Mouse (Mus musculus): ENCODE data around the gene Vat1. TPM values are rescaled to one million over a fixed set of nuclear protein-coding genes. Genes with fewer than 3 reads are reported as not detected.

The Vat1 gene
- total RNA-seq, 4 experiments from 2014 or later = 27.9 to 42.8 (median 34.9) TPM

Small RNA genes within 50 kb of the gene (microRNA-seq; reads per million reads assigned to microRNA genes)
- 0.64 to 0.76 reads per million in 2 experiments for gene Mir6929

Other genes starting within 250 kb of the Vat1 start
- gene Ezh1, start 239.8 kb downstream of the Vat1 start, total RNA-seq (2022) = 10 to 100 TPM; 63.5 to 88.1 (median 77.5) TPM
- 10 to 100 TPM; 54.2 to 66.0 (median 64.6) TPM for gene Ramp2, start 220.2 kb downstream of the Vat1 start, total RNA-seq (2022)
- gene Vps25, start 212.5 kb downstream of the Vat1 start, total RNA-seq (2022) = 10 to 100 TPM; 59.1 to 76.6 (median 65.5) TPM
- gene Wnk4, start 205.7 kb downstream of the Vat1 start, total RNA-seq (2022) = 10 to 100 TPM in 3 of 4 experiments, 1 to 10 TPM in 1; 9.0 to 11.6 (median 10.9) TPM
- gene Cntd1, start 187.2 kb downstream of the Vat1 start, total RNA-seq (2022) = 1 to 10 TPM in 1 of 4 experiments, under 1 TPM in 3; 0.16 to 1.4 (median 0.52) TPM
- gene Coa3, start 187.1 kb downstream of the Vat1 start, total RNA-seq (2022) = 10 to 100 TPM; 90.3 to 98.9 (median 91.4) TPM
- 100 to 1,000 TPM; 167 to 224 (median 191) TPM for gene Becn1, start 163.9 kb downstream of the Vat1 start, total RNA-seq (2022)
- gene Psme3, start 150.0 kb downstream of the Vat1 start, total RNA-seq (2022) = 100 to 1,000 TPM; 110 to 129 (median 117) TPM
- gene Aoc2, start 141.2 kb downstream of the Vat1 start, total RNA-seq (2022) = 1 to 10 TPM; 5.1 to 9.9 (median 7.4) TPM
- gene Aoc3, start 135.6 kb downstream of the Vat1 start, total RNA-seq (2022) = 1 to 10 TPM in 1 of 4 experiments, under 1 TPM in 3; 0.57 to 1.1 (median 0.78) TPM
- gene G6pc, start 98.7 kb downstream of the Vat1 start, total RNA-seq (2022) = not detected
- 10 to 100 TPM; 47.6 to 54.3 (median 48.9) TPM for gene Aarsd1, start 48.6 kb downstream of the Vat1 start, total RNA-seq (2022)
- 1 to 10 TPM; 6.0 to 9.6 (median 6.5) TPM for gene Gm27029, start 41.4 kb downstream of the Vat1 start, total RNA-seq (2022)
- 10 to 100 TPM; 27.8 to 35.4 (median 31.9) TPM for gene Rundc1, start 41.1 kb downstream of the Vat1 start, total RNA-seq (2022)
- 1 to 10 TPM in 3 of 4 experiments, under 1 TPM in 1; 0.74 to 1.5 (median 1.3) TPM for gene Ptges3l, start 40.9 kb downstream of the Vat1 start, total RNA-seq (2022)
- 10 to 100 TPM; 23.9 to 46.8 (median 33.8) TPM for gene Rpl27, start 23.9 kb downstream of the Vat1 start, total RNA-seq (2022)
- gene Ifi35, start 17.8 kb downstream of the Vat1 start, total RNA-seq (2022) = 1 to 10 TPM; 2.2 to 7.6 (median 3.5) TPM
- gene Rnd2, start 1.2 kb downstream of the Vat1 start, total RNA-seq (2022) = 100 to 1,000 TPM; 109 to 121 (median 110) TPM
- 1 to 10 TPM in 3 of 4 experiments, under 1 TPM in 1; 0.83 to 2.0 (median 1.4) TPM for gene Brca1, start 85.7 kb upstream of the Vat1 start, total RNA-seq (2022)
- 100 to 1,000 TPM; 125 to 154 (median 137) TPM for gene Nbr1, start 85.9 kb upstream of the Vat1 start, total RNA-seq (2022)
- 1 to 10 TPM; 1.6 to 4.4 (median 3.3) TPM for gene Tmem106a, start 116.0 kb upstream of the Vat1 start, total RNA-seq (2022)
- not detected for gene Gm11634, start 133.0 kb upstream of the Vat1 start, total RNA-seq (2022)
- gene Rdm1, start 161.0 kb upstream of the Vat1 start, total RNA-seq (2022) = 10 to 100 TPM in 3 of 4 experiments, 1 to 10 TPM in 1; 9.3 to 16.1 (median 11.0) TPM
- gene Arl4d, start 199.3 kb upstream of the Vat1 start, total RNA-seq (2022) = 10 to 100 TPM; 11.8 to 21.0 (median 17.4) TPM

All from layer of hippocampus, adult 8-10 months (tissue).